Mouse (Mus musculus) gastrocnemius, postnatal 14 days (tissue): ENCODE measurements around the gene Ethe1. TPM values are rescaled to one million over a fixed set of nuclear protein-coding genes. Genes with fewer than 3 reads are reported as not detected.

Experiments
- DNase-seq: peaks from one replicate; pipeline ENCODE4 v3.0.0; 2021; ENCODE audit warnings: mixed read lengths
- intact Hi-C: fragments of 180-260 bp; cut with DNase I; formaldehyde crosslinking; loops from one replicate; pipeline ENCODE4 v1.15.1; 2025; ENCODE audit warnings: low total_unique reads
- total RNA-seq, 2 experiments: library from RNA; stranded (reverse); gene quantifications; 2 replicates each; pipeline ENCODE4 v1.2.3; 2021

Ethe1 gene
- total RNA-seq, 2 experiments from 2014 or later = 12.0 to 15.3 TPM

DNA sequence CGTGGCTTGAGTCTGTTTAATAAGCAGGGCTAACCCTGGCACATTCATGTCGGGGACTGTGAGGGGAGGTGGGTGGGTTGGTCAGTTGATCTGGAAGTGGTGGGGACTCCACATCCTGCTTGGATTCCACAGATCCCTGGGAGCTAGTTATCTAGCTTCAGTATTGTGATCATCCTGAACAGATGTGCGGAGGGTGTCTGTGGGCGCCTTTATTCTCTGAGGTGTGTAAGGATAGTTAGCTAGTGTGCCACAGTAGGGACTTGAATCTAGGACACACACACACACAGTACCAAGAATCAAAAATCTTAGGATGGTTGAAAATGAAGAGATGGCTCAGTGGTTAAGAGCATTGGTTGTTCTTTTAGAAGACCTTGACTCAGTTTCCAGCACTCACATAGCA lies 18.8 kb upstream of the Ethe1 start:
- DNase-seq = no peak
- intact Hi-C loops = loop anchor here (10.0 kb wide), 2 partner anchors 54 to 94 kb away; partner anchors contain the start of gene AC161166.1

DNA sequence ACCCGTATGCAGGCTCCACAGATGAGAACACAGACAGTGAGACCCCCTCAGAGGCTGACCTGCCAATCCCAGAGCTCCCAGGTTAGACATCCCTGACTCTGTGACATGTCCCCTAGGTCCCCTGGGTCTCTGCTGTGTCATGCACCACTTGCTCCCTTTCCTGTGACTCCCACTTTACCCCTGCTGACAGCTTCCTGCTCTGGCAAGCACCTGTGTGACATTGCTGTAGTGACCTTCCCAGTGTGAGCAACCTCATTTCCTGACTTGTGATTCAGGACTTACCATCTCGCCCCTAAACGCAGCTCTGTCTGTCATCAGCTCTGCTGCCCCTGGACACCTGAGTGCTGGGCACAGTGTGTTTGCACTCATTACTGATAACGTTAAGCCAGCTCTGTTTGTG lies 16.3 kb upstream of the Ethe1 start:
- intact Hi-C loops = no loop called here
- no peak for DNase-seq

DNA sequence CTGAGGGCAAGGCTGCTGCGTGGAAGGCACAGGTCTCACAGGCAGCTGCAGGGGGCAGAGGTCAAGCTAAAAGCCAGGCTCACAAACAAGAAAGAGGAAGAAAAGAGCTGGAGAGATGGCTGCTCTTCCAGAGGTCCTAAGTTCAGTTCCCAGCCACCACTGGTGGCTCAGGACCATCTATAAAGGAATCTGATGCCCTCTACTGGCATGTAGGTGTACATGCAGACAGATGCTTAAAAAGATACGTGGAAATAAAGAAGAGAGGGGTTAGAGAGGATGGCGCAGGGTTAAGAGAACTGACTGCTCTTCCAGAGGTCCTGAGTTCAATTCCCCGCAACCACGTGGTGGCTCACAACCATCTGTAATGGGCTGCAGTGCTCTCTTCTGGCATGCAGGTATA lies 14.9 kb upstream of the Ethe1 start:
- DNase-seq = no peak
- intact Hi-C loops = no loop called here

DNA sequence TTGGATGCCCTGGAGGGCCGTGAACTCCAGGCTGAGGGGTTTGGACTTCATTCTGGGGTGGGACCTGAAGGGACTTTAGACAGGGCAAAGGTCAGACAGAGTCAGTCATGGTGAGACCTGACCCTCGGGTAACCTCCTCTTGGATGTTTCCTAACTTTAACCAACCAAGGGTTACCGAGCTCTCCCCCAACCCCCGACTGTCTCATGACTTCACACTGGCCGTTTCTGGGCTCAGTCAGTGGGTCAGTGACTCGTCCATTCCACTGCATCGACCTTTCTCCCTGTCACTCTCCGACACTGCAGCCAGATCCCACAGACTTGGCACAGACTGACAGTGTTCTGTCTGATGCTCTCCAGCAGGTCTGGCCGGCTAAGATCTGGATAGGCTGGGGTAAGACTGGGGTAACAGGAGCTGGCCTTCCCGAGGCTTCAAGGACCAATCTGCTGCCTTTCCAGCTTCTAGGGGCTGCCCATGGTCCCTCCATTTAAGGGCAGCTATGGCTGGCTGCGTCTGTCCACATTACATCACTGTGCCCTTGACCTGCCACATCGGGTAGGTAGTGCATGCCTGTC lies 13.0 kb upstream of the Ethe1 start:
- no peak for DNase-seq
- intact Hi-C loops = no loop called here

DNA sequence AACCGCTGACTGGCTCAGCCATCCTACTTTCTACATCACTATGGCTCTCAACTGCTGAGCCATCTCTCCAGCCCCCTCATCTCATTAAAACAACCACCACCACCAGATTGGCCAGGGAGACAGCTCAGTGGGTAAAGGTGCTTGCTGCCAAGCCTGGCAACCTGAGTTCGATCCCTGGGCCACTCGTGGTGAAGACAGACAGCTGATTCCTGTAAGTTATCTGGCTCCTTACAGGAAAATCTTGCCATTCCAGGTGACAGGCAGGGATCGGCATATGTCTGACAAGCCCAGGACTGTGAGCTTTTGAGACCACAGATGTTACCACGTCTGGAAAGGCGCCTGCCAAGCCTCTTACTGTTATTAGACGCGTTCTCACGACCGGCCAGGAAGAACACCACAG lies 9.5 kb upstream of the Ethe1 start:
- intact Hi-C loops = no loop called here
- DNase-seq = no peak

DNA sequence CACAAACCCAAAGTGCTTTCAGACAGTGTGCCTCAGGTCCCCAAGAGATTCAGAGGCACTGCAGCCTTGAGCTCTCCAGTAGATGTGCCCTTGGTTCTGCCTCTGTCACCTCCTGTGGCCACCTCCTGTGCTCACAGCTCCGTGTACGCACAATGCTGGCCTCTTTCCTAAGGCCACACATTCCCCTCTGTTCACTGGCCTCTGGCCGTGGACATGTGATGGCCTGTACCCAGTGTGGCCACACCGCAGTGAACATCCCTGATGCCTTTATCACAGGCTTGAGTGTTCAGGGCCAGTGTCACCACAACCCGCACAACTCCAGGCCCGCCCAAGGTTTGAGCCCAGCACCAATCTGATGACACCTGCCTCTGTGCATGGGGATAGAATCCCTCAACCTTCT lies 2.5 kb upstream of the Ethe1 start:
- DNase-seq = no peak
- intact Hi-C loops = no loop called here

DNA sequence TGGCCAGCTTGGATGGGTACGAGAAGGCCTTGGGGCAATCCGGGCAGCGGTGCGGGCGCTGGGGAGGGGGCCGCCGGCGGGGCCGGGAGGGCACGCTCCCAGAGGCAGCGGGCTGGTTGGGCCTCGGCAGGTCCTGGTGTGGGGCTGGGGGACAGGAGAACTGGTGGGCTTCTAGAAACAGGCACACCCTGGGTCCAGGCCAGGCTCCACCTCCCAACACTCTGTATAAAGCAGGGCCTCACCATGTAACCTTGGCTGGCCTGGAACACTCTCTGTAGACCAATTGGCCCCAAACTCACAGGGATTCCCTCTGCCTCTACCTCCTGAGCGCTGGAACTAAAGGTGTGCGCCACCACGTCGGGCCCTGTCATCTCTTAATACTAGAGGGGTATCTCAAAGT lies 1.3 kb upstream of the Ethe1 start:
- DNase-seq = no peak
- intact Hi-C loops = no loop called here

DNA sequence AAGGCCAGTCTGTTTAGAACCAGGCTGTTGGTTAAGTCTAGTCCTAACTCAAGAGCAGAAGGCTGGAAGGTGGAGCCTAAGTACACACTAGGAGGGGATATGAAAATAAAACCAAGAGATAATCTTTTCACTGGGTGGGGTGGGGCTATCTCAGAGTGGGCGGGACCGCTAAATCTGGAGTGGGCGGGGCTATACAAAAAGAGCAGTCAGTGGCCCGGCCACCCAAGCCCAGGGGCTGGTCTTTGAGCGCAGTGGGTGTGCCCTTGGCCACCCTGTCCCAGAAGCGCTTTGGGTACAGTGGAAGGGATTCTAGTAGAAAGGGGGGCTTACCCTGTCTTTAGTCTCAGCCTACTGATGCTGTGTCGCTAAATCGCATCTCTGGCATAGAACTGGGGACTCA lies 515 bp upstream of the Ethe1 start:
- intact Hi-C loops = no loop called here

DNA sequence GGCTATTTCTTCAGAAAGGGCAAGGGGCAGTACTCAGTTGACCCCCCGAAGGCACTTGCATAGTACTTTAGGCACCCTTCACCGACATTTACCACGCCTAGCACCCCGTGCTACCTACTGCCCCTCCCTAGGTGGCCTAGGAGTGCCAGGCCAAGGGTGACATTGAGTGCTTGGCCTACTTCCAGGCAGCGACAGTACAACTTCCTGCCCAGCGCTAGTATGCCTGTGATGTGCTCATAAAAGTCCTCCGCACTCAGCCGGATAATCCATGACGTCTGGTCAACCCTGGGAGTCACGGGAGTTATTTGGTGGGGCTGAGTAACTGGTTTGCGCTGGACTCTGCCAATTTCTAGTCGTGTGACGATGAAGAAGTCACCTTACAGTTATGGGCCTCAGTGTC lies 993 bp downstream of the Ethe1 start:
- intact Hi-C loops = no loop called here
- no peak for DNase-seq

More for the DNA sequence above, 515 bp upstream of the Ethe1 start:
- DNase-seq = no peak

DNA sequence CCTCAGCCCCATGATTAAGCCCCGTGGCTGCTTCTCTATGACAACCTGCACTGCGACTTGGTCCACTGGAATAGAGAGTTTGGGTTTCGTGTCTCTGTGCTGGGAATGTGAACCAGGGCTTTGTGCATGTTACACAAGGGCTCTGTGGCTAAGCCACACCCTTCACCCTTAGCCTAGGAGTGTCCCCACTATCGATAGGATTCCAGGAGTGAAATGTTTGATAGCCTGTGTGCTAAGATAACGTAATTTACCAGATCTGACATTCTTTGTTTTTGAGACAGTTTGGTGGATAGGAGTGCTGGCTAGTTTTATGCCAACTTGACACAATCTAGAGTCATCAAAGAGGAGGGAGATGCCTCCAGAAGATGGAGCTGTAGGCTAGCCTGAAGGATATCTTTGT lies 4.4 kb downstream of the Ethe1 start:
- no peak for DNase-seq
- intact Hi-C loops = no loop called here

DNA sequence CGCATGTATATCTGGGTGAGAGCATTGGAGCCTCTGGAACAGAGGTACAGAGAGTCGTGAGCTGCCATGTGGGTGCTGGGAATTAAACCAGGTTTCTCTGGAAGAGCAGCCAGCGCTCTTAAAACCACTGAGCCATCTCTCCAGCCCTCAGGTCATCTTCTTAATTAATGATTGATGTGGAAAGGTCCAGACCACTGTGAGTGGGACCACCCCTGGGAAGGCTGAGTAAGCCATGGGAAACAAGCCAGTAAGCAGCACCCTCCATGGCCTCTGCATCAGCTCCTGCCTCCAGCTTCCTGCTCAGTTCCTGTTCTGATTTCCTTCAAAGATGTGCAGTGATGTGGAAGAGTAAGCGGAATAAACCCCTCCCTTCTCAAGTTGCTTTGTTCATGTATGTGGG lies 4.8 kb downstream of the Ethe1 start:
- DNase-seq = no peak
- intact Hi-C loops = no loop called here

DNA sequence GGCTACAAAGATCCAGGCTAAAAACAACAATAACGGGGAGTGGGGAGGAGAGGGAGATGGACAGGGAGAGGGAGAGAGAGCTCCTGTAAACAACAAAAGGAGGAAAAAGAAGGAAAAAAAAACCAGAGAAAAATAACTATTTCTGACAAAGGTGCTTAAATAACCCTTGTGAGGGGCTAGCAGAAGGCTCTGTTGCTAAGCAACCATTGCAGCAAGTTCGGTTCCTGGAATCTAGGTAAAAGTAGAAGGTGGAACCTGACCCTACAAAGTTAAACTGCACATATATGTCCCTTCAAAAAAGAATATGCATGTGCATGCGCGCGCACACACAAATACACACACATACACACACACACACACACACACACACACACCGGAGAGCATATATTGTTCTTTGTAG lies 5.4 kb downstream of the Ethe1 start:
- intact Hi-C loops = no loop called here
- DNase-seq = no peak

DNA sequence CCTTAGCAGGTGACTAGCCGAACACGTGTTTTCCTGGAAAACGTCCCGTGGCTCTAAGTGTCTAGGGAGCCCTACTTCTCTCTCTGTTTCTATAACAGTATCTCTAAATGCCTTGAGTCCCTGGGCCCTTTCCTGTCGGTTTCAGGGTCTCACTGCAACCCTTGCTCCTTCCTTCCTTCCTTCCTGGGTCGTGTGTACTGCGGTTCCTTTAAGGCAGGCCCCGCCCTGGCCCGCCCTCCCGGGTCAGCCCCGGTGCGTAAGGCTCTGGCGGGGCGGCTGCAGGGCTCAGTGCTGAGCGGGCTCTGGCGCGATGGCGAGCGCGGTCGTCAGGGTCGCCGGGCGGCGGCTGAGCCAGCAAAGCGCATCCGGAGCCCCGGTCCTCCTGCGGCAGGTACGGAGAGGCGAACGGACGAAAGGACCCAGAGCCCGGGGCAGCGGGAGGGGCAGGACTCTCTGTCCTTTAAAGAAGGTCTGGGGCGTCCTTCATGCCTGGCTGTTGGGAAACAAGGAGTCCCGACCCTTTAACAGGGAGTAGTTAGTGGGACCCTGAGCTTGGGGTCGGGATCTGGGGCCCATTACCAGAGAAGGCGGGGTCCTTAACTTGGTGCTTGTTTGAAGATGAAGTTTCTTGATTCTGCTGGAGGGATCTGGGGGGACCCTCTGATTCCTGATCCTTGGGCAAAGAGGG lies 6.4 kb downstream of the Ethe1 start:
- intact Hi-C loops = no loop called here
- DNase-seq = peak; percentile 80

DNA sequence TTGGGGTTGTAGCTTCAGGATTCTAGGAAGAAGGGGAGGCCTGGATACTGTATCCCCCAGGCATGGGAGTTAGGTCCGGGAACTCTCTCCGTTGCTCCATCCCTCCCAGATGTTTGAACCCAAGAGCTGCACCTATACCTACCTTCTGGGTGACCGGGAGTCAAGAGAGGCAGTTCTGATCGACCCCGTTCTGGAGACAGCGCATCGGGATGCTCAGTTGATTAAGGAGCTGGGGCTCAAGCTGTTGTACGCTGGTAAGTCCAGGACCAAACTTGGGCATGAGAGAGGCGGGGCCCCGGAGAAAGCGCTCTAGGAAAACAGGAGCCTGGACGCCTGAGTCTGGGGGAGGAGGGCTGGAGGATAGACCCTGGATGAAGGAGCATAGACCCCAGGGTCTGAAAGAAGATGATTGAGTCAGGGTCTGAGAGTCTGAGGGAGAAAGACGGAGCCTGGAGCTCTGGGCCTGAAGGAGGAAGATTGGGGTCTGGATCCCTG lies 7.0 kb downstream of the Ethe1 start:
- DNase-seq = no peak
- intact Hi-C loops = no loop called here

DNA sequence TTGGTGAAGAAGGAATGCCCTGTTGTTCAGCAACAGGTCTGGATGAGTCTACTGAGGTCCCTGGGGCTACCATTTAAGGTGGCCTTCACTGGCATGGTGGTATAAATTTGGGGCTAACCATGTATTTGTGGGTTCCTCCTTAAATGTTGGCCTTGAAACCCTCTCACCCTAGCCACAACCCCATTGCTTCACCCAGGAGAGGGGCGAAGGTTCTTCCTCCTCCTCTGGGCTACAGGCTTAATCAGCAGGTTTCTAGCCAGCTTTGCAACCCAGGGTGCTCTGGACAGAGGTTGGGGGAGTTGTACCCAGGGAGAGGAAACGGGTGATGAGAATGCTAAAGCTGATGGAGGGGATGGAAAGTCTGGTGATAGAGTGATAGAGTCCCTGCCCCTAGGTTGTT lies 8.1 kb downstream of the Ethe1 start:
- no peak for DNase-seq
- intact Hi-C loops = loop anchor here (5.0 kb wide), 1 partner anchor 67 kb away; no protein-coding TSS in a partner anchor

DNA sequence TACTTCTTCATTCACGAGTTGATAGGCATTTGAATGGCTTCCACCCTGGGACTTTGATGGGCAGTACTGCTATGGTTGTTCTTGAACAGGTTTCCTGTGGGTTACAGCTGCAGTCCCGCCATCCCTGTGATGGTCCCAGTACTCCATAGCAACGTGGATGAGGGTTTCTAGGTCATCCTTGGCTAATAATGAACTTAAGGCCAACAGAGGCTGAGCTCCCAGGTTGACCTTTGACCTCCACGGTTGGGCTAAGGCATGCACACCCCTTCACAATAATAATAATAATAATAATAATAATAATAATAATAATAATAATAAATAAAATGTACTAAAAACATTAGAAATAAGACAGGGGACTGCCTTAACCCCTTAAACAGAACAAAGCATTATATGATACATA lies 10.8 kb downstream of the Ethe1 start:
- intact Hi-C loops = loop anchor here (5.0 kb wide), 1 partner anchor 64 kb away; no protein-coding TSS in a partner anchor
- DNase-seq = no peak

DNA sequence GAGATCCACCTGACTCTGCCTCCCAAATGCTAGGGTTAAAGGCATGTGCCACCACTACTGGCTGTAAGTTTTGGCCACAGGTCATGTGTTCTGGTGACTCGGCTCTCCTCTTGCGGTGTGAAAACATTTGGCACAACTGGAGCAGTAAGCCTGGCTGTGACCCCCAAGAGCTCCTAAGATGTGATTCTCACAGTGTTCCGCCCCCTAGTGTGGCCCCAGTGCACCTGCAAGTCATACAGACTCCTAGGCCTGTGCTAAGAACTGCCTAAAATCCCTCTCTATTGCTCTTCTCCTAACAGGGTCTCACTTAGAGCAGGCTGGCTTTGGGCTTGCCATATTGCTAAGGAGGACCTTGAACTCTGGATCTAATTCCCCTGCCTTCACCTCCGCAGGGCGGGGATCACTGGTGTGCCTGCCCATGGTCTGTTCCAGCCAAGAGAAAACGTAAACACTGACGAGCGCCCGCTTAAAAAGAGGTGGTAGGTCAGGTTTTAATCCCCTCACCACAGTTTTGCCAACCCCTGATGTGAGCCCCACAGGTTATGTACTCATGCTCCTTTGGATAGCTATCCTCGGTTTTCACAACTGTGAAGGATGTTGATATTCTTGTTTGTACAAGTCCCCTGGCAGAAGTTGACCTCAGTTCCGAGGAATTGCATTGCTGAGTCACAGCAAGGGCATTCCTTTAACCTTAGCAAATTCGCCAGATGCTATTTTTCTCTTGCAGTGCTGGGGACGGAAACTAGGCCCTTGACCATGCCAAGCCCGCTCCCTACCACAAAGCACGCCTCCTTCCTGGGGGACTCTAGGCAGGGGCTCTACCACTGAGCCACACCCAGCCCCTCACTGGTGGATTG lies 12.1 kb downstream of the Ethe1 start:
- intact Hi-C loops = loop anchor here (5.0 kb wide), 2 partner anchors 43 to 63 kb away; no protein-coding TSS in a partner anchor
- peak; percentile 18 for DNase-seq

DNA sequence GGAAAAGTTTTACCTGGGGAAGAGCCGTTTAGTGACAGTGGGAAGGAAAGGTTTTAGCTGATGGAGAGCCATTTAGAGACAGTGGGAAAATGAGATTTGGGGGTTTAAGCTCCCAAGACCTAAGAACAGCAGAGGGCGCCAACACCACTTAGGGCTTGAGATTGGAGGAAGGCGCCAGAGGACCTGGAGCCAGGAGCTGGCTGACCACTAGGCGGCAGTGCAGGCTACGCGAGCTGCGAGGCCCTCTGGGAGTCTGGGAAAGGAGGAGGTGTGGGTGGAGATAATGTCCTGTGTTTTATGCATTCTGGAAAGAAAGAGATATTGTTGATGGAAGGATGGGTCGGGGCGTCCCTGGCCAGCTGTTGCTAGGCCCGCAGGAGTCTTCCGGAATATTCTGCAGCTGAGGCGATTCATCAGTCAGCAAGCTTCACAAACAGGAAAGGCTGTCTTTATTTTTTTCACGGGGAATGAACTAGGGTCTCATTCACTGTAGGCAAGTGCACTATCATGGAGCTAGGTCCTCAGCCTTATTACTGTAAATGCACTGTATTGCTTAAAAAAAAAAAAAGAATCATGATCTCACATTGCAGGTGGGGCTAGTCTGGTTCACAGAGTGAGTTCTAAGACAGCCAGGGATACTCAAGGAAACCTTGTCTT lies 13.7 kb downstream of the Ethe1 start:
- intact Hi-C loops = loop anchor here (5.0 kb wide), 1 partner anchor 41 kb away; no protein-coding TSS in a partner anchor
- peak; percentile 97 for DNase-seq

DNA sequence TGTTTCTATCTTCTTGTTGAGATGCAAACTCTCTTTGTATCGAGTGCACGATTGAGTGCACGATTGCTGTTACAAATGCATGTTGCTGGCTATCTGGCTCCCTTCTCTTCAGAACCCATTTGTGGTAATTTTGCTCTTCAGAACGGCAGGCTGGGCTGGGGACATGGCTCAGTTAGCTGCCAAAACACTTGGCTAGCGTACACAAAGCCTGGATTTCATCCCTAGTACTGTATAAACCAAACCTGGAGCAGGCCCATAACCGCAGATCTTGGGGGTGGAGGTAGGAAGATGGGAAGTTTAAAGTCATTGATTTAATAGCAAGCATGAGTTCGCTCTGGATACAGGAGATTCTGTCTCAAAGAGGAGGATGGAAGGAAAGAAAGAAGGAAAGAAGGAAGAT lies 18.2 kb downstream of the Ethe1 start:
- no peak for DNase-seq
- intact Hi-C loops = loop anchor here (5.0 kb wide), 1 partner anchor 47 kb away; no protein-coding TSS in a partner anchor

DNA sequence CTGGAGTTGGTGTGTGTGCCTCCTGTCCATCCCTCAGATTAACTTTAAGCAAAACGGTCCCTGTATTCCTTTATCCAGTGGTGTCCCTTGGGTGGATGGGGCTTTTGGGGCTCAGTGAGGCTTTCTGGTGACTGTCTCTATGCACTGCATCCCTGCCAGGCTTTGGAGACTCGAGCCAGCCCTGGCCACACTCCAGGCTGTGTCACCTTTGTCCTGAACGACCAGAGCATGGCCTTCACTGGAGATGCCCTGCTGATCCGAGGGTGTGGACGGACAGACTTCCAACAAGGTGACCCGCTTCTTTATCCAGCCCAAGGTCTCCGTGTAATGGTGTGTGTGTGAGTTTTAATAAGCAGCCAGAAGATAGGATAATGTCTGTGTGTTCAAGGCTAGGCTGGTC lies 18.7 kb downstream of the Ethe1 start:
- no peak for DNase-seq
- intact Hi-C loops = loop anchor here (5.0 kb wide), 1 partner anchor 46 kb away; no protein-coding TSS in a partner anchor
